Mouse (Mus musculus) neutrophil, adult 65 days (primary cell): ENCODE measurements around the gene Ctdnep1. TPM values are rescaled to one million over a fixed set of nuclear protein-coding genes. Genes with fewer than 3 reads are reported as not detected.

Source experiments
- total RNA-seq: library from RNA; stranded (reverse); gene quantifications from 2 replicates; pipeline ENCODE4 v1.2.4, GENCODE M21; 2023

Gene Ctdnep1
- total RNA-seq = 57.0 and 90.8 TPM in 2 replicates

DNA sequence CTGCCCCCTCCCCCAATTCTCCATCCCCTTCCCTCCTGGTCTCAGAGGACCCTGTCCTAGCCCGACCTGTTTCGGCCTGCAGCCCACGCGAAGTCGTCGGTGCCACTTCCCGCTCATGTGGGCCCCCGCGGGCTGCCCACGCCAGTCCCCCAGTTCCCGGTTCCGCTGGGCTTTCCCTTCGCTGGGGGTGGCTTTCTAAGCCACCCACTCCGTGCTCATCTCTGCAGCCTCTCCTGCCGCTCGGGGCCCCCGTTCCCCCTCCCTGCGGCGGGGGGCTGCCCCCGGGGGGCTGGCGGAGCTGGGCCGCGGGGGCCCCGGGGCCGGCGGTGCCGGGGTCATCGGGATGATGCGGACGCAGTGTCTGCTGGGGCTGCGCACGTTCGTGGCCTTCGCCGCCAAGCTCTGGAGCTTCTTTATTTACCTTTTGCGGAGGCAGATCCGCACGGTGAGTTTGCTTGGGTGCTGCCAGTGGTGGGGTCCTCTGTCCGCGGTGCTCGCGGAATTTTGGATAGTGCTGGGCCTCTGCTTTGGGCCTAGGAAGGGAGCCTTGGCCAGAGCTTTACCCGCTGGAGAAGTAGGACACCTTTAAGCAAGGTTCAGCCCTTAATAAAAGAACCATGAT lies at the start of gene Ctdnep1:
Ctdnep1 (plus strand) TSS at position 16 of the 622 bp plus-strand sequence.

DNA sequence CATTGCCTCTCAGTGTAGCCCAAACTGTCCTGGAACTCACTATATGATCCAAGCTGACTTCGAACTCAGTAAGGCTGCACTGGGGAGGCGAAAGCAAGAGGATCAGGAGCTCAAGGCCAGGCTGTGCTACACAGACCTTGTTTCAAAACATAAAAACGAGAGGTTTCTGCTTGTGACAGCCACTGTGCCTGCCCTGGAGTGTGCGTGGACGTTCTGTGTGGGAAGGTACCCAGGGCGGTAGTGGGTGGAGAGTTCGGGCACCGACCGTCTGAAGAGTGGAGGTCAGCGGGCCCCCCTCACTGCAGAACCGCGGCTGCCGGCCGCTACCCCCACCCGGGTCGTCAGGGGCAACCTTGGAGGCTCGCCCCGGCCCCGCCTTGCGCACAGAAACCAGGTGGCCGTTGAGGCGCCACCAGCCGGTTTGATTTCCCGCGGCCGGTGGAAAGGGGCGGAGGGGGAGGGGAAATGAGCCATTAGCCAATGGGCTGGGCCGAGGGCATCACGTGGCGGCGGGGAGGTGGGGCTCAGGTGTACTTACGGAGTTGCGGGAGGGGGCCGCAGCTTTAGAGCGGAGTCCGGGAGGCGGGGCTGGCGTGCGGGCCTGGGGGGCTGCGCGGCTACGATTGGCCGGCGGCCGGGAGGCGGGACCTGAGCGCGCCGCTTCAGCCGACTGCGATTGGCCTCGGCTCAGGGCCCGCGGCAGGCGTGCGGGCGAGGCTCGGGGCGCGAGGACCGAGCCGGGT lies 45.6 kb upstream of the Ctdnep1 start, which contains the start of gene Ybx2:
Ybx2 (plus strand) TSS at position 660 of the 743 bp plus-strand sequence.

DNA sequence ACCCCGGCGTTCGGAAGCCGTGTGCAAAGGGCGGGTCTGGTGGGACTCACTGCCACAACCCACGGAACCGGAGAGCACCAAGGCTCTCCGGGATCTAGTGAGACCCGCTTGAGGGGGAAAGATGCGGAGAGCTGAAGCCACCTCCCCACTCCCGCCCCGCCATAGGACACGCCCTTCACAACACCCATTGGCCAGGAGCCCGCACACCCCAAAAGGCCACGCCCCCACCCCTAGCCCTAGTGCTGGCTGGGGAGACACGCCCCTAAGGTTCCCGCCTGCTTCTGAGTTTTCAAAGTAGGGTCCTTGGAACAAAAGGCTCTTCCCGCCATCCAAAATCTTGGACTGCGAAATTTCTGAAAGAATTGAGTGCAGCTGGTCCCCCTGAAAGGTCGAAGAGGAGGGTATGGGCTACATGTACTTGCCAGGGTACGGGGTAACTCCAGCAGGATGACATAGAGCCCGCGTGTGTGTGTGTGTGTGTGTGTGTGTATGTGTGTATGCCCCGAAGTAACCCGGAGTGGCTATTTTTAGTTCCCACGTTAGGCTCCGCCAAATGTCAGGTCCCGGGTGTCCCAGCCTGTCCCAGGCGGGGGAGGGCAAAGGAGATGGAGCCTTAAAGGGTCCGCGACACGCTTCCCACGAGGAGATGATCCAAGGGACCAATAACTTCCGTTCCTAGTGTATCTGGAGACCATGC lies 32.7 kb upstream of the Ctdnep1 start, which contains the start of gene Slc2a4:
Slc2a4 (minus strand) TSS at position 123 of the 697 bp plus-strand sequence.

DNA sequence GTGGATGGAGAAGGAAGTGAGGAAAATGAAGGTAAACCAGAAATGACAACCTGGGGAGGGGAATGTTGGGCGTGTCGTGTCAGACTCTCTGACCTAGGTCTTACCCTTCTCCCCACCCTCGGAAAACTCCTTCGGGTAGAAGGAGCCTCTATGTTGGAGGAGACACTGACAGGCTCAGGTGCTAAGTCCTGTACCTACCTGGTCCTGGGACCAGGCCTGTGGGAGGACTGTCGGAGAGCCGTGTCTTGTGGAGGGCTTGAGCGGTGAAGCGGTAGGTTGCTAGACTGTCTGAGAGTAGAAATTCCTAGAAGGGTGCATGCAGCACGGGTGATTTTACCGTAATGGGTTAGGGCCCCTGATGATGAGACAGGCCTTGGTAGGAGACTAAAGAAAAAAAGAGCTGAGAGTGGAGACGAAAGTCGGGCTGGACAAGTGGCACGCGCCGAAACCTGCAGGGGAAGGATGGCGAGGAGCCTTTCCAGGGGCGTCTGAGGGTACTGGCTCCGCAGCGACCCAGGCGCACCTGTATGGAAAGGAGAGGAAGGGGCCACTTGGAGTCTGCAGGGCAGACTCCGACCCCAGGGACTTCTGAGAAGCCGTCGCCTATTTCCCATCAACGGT lies 16.2 kb upstream of the Ctdnep1 start, which contains the start of gene Cldn7:
Cldn7 (plus strand) TSS at position 130 of the 621 bp plus-strand sequence.

DNA sequence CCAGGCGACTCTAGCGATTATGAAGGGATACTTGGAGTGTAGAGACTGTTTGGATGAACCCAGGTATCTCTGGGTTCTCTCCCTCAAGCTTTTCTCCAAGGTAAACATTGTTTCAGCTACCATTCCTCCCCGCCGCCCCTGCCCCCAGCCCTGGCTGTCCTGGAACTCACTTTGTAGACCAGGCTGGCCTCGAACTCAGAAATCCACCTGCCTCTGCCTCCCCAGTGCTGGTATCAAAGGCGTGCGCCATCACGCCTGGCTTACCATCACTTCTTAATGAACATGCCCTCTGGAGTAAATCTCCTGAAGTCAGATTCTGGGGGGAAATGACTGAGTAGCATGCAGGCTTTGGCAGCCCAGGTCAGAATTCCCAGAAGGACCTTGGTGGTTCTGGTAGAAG lies 1.3 kb downstream of the Ctdnep1 start, which contains the start of gene Elp5:
Elp5 (minus strand) TSS at position 293 of the 400 bp plus-strand sequence.

DNA sequence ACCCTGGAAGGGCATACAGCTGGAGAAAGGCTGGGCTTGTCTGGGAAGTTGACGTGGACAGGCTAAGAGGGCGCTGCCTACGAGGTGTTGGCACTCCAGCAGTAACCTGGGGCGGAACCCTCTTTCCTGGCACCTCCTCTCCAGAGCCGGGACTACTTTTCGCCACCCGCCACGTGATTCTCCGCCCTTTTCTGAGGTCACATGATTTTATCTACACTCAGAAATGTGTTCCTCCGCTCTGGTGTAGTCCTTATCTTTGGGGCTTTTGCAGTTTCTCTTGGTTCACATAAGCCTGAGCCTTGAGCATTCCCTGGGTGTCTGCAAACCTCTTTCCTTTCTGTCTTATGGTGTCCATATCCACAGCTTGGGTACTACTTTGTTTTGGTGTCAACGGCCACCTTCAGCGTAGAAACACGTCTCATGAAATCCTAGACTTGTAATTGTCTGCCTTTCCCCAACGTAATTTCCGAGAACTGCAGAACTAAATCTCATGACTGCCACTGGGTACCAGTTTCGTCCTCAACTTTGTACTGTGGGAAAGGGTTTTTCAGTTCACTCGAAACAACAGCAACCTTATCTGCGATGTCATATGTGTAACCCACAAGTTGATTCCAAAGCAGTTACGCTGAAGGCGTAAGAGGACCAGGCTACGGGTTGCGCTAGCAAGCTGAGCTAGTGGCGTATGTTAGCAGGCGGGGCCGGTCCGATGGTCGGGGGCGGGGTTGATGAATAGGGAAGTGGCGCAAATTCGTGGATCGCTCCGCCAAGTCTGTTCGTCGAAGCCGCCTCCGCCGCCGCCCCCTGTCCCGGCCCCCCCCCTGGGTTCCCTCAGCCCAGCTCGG lies 10.1 kb downstream of the Ctdnep1 start, which contains the start of gene Gabarap:
Gabarap (plus strand) TSS at position 294 of the 842 bp plus-strand sequence.

DNA sequence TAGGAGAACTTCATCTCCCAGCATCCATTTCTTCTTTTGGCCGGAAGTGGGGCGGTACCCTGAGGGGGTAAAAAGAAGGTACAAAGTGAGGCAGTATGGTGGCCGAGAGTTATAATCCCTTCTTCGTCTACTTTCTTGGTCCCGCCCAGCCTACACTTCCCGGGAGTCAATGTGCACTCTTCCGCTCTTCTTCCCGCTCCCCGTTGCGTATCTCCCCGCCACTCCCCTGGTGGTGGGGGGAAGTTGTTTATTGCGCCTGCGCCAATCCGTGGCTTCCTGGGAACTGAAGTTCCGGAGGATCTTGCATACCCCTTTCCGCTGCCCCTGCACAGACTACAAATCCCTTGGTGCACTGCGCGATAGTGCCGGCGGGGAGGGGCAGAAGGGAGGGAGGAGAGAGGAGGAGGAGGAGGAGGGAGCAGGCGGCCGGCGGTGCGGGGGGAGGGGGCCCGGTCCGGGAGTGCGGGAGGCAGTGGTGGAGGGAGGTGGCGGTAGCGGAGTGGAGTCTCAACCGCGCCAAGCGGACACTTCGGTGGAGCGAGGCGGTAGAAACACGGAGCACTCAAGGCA lies 14.5 kb downstream of the Ctdnep1 start, which contains the start of gene Phf23:
Phf23 (plus strand) TSS at position 387 of the 570 bp plus-strand sequence.

DNA sequence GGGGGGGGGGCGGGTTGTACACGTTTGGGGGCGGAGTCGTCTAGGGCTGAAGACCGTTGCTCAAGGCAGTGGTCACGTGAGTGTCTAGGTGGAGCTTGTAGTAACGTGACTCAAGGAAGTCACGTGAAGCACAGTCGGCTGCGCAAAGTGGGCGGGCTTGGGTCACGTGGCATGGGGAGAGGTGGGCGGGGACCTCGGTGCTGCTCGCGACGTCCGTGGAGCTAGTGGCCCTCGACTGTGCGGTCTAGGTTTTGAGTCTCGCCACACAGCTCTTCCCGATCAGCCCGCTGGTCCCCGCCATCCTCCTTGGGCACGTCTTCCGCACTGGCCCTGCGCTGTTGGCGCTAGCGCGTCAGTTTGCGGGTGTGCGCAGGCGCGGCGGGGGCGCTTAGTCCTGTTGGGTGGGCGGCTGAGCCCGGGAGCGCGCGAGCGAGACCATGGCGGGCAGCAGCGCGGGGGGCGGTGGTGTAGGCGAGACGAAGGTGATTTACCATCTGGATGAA lies 19.5 kb downstream of the Ctdnep1 start, which contains the start of gene Dvl2:
Dvl2 (plus strand) TSS at position 200 of the 503 bp plus-strand sequence.

DNA sequence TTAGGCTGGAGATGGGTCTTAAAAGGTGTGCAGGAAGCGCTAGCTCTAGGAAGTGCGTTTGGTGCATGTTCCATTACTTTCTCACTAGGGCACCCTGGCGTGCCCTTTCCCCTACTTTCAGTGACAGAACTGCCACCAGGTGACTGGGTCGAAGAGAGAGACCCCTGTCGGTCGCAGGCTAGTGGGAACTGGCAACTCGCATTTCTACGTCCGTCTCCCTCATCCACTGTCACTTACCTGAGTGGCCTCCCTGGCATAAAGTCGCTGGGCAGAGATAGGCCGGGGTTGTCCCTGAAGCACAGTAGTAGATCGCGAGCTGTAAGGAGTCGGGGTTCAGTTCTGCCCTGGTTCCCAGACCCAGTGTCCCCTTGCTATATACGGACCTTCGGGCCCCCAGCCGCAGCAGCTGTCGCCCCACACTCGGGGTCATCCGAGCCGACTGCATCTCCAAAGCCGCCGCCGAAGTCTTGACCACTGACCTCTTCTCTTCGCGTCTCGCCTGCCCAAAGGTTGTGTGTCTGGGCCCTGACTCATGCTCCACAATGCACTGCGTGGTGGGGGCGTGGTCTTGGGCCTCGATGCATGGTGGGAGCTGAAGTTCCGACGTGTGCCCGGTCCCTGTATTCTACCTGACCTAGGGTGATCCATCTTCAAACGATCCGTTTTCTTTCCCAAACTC lies 34.1 kb downstream of the Ctdnep1 start, which contains the start of gene Acadvl:
Acadvl (minus strand) TSS at position 532 of the 679 bp plus-strand sequence.

DNA sequence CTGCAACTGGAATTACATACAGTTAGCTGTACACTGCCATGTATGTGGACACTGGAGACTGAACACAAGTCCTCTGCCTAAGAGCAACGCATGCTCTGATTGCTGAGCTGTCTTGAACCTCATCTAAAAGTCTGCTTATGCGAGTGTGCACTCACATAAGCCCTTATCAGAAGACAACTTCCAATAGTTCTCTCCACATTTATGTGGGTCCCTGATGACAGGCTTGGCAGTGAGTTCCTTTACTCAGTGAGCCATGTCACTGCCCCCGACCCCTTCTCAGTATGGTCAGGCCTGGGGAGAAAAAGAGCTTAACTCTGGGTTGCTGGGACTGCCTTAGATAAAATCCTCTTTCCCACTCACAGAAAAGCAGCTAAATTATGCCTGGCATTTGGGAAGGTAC lies 35.7 kb downstream of the Ctdnep1 start, which contains the start of gene Dlg4:
Dlg4 (plus strand) TSS at position 274 of the 400 bp plus-strand sequence.

Other genes with a start within 250 kb of the Ctdnep1 start
- gene Polr2a, start 222.5 kb upstream of the Ctdnep1 start, total RNA-seq = 74.6 and 76.6 TPM in 2 replicates
- gene Slc35g3, start 219.2 kb upstream of the Ctdnep1 start, total RNA-seq = not detected in 2 replicates
- gene Zbtb4, start 215.2 kb upstream of the Ctdnep1 start, total RNA-seq = 0.70 and 1.2 TPM in 2 replicates
- 0.54 and 1.0 TPM in 2 replicates for gene Chrnb1, start 185.2 kb upstream of the Ctdnep1 start, total RNA-seq
- not detected in 2 replicates for gene Fgf11, start 179.3 kb upstream of the Ctdnep1 start, total RNA-seq
- gene Tmem102, start 175.5 kb upstream of the Ctdnep1 start, total RNA-seq = not detected in 2 replicates
- not detected in 2 replicates for gene Gm39566, start 165.9 kb upstream of the Ctdnep1 start, total RNA-seq
- not detected in 2 replicates for gene Spem2, start 162.7 kb upstream of the Ctdnep1 start, total RNA-seq
- not detected in 2 replicates for gene Spem1, start 159.0 kb upstream of the Ctdnep1 start, total RNA-seq
- gene Nlgn2, start 143.4 kb upstream of the Ctdnep1 start, total RNA-seq = 0.88 and 1.8 TPM in 2 replicates
- gene Tmem256, start 142.6 kb upstream of the Ctdnep1 start, total RNA-seq = 76.0 and 86.7 TPM in 2 replicates
- 26.2 and 36.2 TPM in 2 replicates for gene Plscr3, start 134.8 kb upstream of the Ctdnep1 start, total RNA-seq
- not detected in 2 replicates for gene Tnk1, start 122.4 kb upstream of the Ctdnep1 start, total RNA-seq
- gene Tmem95, start 103.1 kb upstream of the Ctdnep1 start, total RNA-seq = 0.84 TPM in 1 of 2 replicates, not detected in the other
- gene Kctd11, start 99.8 kb upstream of the Ctdnep1 start, total RNA-seq = 6.8 TPM in 2 replicates
- gene Acap1, start 85.6 kb upstream of the Ctdnep1 start, total RNA-seq = 262 and 323 TPM in 2 replicates
- 1.2 and 2.6 TPM in 2 replicates for gene 2810408A11Rik, start 80.2 kb upstream of the Ctdnep1 start, total RNA-seq
- gene Neurl4, start 80.1 kb upstream of the Ctdnep1 start, total RNA-seq = 17.7 and 25.0 TPM in 2 replicates
- 71.0 and 76.8 TPM in 2 replicates for gene Gps2, start 67.3 kb upstream of the Ctdnep1 start, total RNA-seq
- 429 and 447 TPM in 2 replicates for gene Eif5a, start 59.2 kb upstream of the Ctdnep1 start, total RNA-seq
- not detected in 2 replicates for gene Ybx2, start 45.4 kb upstream of the Ctdnep1 start, total RNA-seq
- 0.20 TPM in 1 of 2 replicates, not detected in the other for gene Slc2a4, start 33.0 kb upstream of the Ctdnep1 start, total RNA-seq
- not detected in 2 replicates for gene Cldn7, start 16.4 kb upstream of the Ctdnep1 start, total RNA-seq
- 24.6 and 25.4 TPM in 2 replicates for gene Elp5, start 1.4 kb downstream of the Ctdnep1 start, total RNA-seq
- 585 and 586 TPM in 2 replicates for gene Gabarap, start 10.0 kb downstream of the Ctdnep1 start, total RNA-seq
- 41.1 and 46.0 TPM in 2 replicates for gene Phf23, start 14.6 kb downstream of the Ctdnep1 start, total RNA-seq
- 18.1 and 19.3 TPM in 2 replicates for gene Dvl2, start 19.4 kb downstream of the Ctdnep1 start, total RNA-seq
- 41.4 and 52.4 TPM in 2 replicates for gene Acadvl, start 34.3 kb downstream of the Ctdnep1 start, total RNA-seq
- 3.3 and 6.2 TPM in 2 replicates for gene Dlg4, start 35.8 kb downstream of the Ctdnep1 start, total RNA-seq
- not detected in 2 replicates for gene Asgr1, start 72.9 kb downstream of the Ctdnep1 start, total RNA-seq
- 0.69 TPM in 1 of 2 replicates, not detected in the other for gene Asgr2, start 111.5 kb downstream of the Ctdnep1 start, total RNA-seq
- gene Mgl2, start 149.2 kb downstream of the Ctdnep1 start, total RNA-seq = 6.6 and 9.0 TPM in 2 replicates
- 11.3 and 11.4 TPM in 2 replicates for gene Clec10a, start 175.0 kb downstream of the Ctdnep1 start, total RNA-seq
- gene Slc16a11, start 231.6 kb downstream of the Ctdnep1 start, total RNA-seq = not detected in 2 replicates
- gene Slc16a13, start 239.9 kb downstream of the Ctdnep1 start, total RNA-seq = 0.95 and 2.2 TPM in 2 replicates
- not detected in 2 replicates for gene Bcl6b, start 248.6 kb downstream of the Ctdnep1 start, total RNA-seq